Mouse (Mus musculus): Measurements from ENCODE around the gene Aspscr1.
"Not testable (repeated sequence)": the region's sequence is repeated elsewhere in the genome, so short reads cannot be mapped to it uniquely, and the experiment has no call there.

Aspscr1 gene

DNA sequence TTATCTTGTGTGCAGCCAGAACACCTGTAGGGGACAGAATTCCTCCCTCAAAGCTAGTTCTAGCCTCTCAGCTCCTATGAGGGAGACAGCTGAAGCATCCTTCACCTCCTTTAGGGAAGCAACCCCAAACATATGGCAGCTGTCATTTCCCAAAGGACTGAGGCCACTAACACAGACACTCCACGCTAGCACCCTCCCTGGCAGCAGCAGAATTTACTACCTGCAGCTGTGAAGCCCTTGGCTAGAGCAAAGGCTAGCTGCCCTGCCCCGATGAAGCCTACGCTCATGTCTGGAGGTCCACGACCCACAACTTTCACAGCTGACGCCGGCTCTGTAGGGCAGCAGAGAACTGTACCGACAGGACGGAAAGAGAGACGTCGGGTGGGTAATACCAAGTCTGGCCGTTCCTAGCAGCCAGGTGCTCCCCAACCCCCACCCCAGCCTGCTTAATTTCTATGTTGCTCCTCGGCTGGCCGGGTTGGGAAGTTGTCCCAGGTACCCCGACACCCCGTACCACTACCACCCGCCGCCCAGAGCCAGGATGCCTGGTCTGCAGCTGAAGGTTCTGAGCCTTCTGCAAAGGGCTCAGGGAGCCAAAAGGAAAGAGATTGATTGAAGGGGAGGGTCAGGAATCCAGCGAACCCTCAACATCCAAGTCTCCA, 29.7 kb upstream of the Aspscr1 start:
- DNase-seq = peak; percentile 43

DNA sequence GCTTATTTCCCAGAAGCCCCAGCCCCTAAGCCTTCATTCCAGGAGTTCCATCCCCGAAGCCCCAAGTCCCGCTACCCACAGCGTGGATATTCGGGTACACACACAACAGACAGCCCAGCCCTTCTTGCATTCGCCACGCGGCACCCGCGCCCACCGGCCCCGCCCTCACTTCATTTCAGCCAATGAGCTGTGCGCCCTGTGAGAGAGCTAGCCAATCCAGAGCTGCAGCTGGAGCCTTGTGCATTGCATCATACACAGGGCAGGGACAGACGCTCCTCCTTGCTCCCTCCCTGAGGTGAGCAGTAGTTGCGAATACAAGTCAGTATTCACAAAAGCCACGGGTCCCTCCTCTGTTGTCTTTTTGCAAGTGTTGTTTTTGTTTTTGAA, 29.2 kb upstream of the Aspscr1 start, which contains the start of gene Pycr1:
Pycr1 (minus strand) TSS at position 169 of the 387 bp plus-strand sequence.
- peak; percentile 94 for DNase-seq

DNA sequence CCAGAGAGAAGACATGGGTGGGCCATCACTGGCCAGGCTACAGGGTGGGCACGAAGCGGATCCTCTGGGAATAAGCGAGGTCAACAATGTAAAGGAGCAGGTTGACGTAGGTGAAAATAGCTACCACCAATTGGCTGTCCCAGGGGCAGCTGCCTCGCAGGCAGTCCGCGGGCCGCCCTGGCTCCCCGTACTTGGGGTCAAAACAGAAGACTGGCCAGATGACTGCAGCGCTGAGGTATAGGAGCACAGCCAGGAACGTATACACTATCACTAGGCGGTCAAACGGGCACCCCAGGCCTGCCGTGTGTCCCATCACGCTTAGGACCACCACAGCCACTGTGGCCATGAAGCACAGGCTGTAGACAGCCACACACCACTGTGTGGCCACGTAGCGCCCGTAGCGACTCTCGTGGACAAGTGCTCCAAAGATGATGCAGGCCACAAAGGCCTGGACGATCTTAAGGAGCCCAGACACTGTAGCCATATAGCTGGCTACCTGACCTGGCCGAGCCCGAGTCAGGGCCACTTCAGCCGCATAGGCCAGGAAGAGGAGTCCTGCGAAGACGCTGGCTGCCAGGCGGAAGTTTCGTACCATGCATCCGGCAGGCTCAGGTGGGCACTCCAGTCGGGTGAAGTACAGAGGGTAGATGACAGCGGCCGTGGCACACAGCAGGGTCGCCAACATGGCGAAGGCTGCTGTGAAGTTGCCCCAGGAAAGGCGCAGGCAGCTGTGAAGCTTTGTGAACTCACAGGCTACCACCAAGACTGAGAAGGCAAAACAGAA, 25.5 kb upstream of the Aspscr1 start:
- peak; percentile 12 for DNase-seq

DNA sequence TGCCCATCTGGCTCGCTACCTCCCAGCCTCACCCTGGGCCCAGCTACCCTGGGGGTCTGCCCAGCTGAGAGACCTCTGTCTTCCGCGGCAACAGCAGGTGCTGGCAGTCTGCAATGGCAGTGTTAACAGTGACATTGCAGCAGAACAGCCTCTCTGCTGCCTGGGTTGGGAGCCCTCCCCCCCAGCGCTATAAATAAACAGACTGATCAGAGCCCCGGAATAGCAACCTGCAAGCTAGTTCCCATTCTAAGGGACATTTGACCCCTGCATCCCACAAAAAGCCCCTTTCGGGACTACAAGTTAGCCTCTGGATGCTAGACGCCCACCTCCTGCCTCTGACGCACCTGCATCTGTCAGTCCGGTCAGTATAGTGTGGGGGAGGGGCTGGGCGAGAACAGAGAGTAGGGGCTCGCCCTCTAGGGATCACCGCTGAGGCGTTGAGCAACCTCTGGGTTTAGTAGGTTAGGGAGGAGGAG, 24.7 kb upstream of the Aspscr1 start, which contains the start of gene Myadml2:
Myadml2 (minus strand) TSS at position 158 of the 476 bp plus-strand sequence.
- DNase-seq = peak; percentile 51

DNA sequence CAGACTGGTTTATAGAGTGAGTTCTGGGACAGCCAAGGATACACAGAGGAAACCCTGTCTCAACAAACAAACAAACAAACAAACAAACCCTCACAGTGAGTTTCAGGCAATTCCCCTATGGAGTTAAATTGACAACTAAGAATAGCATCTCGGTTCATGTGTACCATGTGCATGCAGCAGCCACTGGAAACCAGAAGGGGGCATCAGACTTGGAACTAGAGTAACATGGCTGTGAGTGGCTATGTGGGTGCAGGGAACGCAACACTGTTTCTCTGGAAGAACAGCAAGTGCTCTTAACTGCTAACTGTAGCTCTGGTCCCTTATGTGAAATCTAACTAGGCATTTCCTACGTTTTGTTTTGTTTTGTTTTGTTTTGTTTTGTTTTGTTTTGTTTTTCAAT, 20.9 kb upstream of the Aspscr1 start:
- no peak for DNase-seq

DNA sequence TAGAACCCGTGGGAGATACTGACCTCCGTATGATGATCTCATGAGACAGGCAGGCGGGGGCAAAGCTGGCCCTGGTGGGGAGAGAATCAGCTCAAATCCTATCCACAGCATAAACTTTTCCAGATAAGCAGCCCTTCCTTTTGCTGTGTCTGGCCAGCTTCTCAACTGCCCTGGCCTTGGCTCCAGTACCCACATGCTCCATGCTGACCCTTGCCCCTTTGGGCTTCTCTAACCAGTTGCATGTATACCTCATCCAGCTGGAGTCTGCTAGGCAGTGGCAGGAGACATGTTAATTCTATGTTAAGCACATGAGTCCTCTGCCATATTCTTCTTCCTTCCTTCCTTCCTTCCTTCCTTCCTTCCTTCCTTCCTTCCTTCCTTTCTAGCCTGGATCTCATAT, 18.0 kb upstream of the Aspscr1 start:
- no peak for DNase-seq

DNA sequence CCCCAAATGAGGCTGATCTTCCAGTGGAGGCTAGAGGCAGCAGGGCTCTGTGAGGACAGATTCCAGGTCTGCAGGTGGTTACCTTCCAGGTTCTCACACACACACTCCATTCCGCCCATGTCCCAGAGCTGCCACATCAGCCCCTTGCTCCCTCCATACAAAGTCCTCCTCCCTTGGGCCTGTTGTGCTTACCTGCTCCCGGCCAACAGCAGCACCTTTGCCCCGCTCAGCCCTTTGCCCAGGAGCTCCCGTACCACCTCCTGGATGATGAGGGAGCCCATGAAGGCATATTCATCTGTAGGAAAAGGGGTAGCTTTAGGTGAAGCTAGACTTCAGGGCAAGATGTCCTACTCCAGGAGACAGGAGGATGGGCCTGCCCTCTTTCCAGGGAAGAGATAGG, 15.5 kb upstream of the Aspscr1 start:
- peak; percentile 47 for DNase-seq

DNA sequence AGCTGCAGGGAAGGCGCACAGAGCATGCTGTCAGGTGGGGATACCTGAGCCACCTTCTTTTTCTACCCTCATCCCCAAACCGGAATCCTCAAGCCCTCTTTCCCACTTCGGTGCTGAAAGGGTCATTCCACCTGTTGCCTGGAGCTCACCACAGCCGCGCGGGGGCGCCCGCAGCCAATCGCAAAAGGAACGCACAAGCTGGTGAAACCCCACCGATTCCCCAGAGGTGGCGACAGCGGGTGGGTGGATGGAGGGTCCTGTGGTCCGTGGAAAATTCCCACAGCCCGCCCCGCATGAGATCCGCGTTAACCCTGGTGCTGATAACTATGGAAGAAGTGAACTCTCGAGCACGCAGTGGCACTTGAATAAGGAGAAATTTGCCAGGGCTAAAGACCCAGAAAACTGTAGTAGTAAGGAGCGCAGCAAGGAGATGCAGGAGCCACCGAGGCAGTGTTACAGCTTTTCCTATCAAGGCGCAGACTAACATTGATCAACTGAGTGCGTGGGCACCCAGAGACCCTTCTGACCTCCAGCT, 13.8 kb upstream of the Aspscr1 start:
- DNase-seq = peak; percentile 91

DNA sequence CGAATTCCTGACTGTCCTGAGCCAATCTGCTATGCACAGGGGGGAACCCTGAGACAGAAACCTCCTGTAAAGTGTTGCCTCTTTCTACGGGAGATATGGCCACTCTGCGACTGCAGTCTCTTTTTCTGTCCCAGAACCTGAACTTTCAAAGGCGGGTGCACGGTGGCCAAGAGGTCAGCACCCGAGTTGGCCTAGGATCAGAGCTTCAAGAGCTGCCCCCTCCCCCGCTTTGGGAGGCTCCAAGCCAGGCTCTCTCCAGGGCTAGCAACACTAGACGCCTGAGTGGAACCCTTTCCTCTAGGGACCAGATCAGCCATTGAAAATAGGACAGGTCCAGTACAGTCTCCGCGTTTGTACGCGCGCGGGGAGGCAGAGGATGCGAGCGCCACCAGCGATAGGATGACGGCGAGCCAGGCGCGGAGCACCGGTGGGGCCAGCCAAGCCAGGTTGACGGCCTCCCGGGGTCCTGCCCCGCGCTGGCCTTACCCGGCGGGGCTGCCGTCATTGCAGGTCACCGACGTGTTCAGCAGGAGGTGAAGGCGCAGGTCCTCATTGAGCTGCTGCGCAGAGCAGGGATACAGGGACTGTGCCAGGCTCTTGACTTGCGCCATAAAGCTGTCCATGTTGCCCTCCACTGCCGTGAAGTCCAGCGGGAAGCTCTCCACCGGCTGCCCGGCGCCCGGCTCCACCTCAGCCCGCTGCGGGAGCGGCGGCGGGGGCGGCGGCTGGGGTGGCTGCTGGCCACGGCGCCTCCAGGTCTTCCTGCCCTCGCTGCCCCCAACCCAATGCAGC, 13.1 kb upstream of the Aspscr1 start:
- DNase-seq = peak; percentile 41

DNA sequence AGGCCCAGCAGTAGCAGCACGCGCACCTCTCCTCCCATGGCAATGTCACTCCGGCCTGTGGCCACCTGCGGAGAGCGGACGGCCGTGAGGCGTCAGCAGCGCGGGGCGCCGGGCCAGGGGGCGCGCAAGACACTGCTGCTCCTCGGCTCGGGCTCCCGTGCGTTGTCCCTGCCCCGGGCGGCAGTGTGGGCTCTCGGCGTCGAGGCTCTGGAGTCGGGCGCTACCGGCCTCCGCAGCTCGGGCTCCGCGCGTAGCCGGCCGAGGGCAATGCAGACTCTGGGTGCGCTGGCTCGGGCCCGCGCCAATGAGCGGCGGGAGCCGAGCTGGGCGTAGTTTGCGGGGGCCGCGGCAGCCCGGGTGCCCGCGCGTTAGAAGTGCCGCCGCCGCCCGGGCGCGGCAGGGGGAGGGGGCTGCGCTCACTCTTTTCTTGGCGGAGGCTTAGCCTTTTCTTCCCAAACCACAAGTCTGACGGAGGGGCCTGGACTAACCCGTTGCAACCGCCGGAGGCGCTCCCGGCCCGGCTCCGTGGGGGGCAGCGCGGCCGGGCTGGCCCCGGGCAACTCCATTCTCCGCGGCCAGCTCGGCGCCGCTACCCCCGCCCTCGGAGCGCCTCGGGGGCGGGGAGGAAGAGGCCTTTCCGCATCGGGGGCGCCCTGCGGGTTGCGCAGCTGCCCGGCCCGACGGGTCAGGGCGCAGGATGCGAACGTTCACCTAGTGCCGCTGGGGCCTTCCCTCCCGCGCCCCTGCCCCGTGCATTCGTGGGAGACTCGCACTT, 12.3 kb upstream of the Aspscr1 start:
- DNase-seq = peak; percentile 63

DNA sequence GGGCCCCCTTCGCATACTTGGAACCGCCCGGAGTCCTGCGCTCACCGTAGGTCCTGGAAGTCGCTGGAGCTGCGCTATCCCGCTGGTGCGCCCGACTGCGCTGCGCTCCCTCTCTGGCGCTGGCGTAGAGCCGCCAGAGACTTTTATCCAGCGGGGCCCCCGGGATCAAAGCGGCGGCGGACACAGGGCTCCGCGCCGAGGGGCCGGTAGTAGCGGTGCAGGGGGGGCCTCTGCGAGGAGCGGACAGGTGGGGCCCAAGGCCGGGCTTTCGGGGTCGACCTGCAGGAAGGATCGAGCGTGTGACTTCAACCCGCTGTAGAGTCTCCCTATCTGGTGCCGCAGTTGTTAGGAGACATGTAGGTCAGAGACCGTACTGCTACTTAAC, 11.7 kb upstream of the Aspscr1 start, which contains the start of gene Notum:
Notum (minus strand) TSS at position 100 of the 385 bp plus-strand sequence.
- DNase-seq = no peak

DNA sequence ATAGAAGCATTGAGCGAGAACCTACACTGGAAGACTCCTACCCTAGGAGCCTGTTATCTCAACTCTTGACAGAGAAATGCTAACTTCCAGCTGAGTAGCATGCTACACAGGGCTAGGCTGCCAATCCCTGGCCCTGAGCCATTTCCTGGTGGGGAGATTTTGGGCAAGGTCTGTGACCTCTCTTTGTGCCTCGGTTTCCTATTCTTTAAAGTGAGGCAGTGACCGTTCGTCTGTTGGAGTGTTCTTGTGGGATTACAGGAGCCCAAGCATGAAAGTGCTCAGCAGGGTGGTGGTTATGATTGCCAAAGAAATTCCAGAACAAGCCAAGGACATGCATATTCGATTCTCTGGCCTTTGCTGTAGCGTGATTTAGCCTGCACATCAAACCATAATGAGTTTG, 10.0 kb upstream of the Aspscr1 start:
- no peak for DNase-seq

DNA sequence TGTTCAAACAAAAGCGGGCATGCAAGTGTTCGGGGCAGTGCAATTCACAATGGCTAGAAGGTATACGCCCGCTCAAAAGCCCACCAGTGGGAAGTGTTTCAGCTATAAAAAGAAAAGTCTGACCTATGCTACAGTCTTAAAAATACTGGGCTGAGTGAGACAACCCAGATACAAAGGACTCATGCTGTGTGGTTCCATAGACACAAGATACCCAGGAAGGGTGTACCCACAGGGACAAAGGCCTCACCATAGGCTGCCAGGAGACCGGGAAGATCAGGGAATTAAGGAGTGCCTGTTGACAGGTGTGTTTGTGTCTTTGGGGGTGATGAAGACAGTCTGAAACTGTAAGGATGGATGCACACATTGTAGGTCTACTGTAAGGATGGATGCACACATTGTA, 9.1 kb upstream of the Aspscr1 start:
- DNase-seq = no peak

DNA sequence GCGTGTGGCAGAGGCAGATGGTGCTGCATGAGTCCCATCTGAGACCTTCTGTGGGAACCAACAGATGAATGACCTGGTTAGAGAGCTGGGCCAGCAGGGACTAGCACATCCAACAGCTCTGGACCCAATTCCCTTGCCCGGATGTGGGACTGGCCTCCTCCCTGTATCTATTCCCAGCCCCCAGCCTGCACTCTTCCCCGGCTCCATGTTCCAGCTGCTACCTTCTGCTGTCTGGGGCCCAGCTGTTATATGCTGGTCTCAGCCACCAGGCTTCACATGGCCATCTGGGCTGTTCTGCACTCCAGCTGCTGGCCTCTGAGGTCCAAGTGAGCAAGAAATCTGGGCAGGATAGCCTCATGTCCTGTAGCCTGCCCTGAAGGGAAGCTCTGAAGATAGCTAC, 7.4 kb upstream of the Aspscr1 start:
- DNase-seq = peak; percentile 86

DNA sequence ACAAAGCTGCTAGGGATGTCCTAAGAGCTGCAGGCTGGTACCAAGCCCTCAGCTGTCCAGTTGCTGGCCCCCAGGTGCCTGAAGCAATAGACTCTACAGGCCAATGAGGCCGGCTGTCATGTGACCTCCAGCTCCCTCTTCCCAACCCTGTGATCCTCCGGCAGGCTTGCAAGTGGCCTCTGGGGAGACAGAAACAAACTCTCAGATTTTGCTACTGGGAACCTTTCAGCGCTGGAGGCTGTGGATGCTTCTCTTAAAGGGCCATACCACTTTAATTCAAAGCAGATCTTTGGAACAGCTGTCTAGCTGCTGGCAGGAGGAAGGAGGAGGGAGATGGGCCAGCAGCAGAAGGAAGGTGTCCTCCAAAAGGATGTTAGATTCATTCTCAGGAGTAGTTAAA, 6.2 kb upstream of the Aspscr1 start:
- no peak for DNase-seq

DNA sequence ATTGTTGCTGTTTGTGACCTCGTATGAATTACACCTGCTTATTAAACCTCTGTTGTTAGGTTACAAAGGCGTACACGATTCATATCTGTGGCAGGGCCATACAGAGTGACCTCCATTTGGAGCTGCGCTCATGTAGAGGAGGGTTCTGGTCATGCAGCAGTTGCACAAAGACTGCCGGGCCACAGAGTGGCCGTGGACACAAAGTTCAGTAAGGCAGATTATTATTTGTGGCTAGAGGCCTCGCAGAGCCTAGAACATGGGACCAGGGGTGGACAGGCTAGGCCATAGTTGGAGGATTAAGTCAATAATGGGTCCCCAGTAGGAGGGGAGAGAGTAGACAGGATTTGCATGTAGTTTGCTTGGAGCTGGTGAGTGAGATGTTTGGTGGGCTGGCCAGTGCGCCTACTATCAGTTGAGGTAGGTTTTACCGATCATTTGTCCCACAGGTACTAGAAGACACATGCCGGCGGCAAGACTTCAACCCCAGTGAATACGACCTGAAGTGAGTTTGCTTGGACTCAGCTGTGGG, 885 bp downstream of the Aspscr1 start:
- no peak for DNase-seq

DNA sequence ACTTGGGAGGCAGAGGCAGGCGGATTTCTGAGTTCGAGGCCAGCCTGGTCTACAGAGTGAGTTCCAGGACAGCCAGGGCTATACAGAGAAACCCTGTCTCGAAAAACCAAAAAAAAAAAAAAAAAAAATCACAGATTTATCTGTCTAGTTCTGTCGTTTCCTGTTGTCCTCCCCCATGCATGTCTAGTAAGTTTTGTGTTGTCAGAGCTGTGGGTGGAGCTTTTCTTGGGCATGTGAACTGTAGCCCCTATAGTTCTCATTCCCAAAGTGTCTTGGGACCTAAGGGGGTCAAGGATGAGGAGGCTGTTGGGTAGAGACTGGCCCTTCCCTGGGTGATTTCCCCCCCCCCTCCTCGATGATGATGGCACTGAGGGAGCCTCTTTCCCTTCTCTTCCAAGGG, 3.1 kb downstream of the Aspscr1 start:
- DNase-seq = not testable (repeated sequence)

DNA sequence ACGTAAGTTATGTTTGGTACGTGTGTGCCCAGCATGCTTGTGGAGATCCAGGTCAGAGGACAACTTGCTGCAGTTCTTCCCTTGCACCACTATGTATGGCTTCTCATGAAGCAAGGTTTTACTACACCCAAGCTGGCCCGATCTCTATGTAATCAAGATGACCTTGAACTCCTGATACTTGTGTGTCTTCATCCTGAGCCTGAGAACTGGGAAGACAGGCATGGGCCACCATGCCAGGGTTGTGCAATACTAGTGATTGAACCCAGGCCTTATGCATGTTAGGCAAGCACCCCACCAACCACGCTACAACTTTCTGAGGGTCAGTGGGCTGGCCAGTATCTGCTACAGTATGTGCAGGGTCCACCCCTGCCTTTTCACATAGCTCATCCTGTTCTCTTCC, 4.2 kb downstream of the Aspscr1 start:
- DNase-seq = no peak

DNA sequence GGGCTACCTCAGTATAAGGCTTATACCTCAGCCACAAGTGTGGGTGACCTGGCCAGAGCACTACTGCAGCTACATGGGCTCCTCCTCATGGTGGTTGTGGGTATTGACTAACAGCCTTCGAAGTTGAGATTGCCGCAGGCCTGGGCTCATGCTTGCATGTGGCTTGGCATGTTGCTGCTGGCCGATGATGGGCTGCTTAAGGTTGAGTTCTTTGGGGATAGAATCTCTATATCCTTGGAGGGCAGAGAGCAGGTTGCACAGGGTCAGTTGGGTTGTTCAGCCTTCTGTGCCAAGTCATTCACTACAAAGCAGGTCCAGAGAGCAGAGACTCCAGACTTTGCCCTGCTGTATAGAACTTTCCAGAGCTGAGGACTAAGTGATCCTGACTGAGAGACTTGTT, 7.1 kb downstream of the Aspscr1 start:
- DNase-seq = peak; percentile 67

DNA sequence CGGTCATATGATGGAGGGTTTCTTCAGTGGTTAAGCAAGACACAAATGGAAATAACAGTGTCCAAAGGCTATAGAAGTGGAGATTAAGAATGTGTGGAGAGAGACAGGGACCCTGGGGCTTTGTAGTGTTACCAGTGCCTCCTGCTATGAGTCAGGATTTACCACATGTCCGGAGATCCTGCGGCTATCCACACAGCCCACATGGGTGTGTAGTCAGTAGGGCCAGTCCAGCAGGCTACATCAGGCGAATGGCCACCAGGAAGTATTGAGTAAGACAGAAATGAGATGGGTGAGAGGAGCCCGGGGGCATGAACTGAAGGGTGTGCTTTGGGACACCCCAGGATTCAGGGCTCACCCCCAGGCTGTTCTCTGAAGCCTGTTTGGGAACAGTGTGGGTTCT, 9.9 kb downstream of the Aspscr1 start:
- DNase-seq = no peak

DNA sequence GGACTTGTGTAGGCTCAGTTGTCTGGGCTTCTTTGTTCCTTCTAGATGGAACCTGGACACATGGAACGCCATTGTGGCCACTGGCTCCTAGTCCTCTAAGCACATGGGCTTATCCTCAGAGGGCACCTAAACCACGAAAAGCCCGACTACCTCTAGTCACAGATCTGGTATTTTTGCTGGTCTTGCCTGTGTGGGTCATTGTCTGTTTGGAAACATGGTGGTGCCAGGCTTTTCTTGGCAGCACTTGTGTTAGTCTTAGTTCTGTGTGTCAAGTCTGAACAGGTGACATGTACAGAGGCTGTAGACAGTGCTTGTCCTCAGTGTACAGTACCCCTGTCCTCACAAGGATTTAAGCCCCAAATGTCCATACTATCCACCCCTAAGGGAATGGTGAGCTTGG, 10.8 kb downstream of the Aspscr1 start:
- no peak for DNase-seq

DNA sequence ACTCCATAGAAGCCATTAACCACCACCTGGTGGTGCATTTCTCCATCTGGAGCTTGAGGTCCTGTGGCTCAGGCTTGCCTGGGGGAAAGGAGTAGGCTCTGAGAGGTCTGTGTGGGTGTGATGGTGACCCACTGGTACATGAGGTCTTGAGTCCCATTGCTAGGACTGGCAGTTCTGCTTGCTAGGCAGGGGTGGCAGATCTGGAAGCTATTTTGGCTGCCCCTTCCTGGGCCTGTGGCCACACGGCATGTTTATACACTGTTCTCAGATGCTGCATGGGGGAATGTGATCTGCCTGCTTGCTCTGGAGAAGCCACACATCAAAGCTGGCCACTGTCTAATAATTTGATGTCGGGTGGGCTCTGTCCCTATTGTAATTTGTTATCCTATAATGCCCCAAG, 11.3 kb downstream of the Aspscr1 start:
- no peak for DNase-seq
